Mouse (Mus musculus) spleen, adult 12 weeks (tissue): ENCODE results near the gene Cln5.

Experiments
- DNase-seq: peaks from one replicate; pipeline ENCODE4 v3.0.0; 2022; ENCODE audit warnings: low spot score

Gene Cln5

DNA sequence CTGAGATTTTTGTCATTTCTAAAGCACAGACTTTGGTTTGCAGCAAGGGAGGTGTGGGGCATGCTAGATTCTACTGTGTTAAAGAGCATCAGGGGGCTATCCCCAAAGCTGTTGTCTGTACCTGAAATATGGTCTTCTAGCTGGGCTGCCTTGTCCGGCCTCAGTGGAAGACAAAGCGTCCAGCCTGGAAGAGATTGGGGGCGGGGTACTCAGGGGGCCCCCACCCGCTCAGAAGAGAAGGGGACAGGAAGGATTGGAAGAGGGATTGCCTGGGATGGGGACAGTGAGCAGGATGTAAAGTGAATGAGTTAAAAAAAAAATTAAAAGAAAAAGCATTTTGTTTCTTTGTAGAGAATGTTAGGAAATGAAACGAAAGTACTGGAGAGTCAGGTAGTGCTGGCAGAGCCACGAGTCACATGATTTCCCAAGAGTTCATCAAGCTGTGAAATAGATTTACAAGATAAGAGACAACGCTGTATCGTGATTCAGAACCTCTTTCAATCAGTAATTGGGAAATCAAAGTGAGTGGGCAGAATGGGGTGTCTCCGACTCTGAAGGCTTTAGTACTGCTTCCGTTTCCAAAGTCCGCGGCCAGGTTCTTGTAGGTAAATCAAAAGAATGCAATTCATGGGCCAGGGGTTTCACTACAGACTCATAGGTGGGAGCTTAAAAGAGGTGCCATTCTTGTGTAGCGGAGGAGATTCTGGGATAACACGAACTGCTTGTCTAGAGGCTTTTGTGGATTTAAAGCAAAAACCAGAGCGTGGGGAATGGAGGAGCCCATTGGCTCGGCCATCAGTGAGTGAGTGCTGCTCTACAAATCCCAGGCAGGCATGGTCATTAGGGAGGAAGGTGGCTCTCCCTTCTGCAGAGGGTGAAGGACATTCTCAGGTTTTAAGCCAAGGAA is 8.2 kb downstream of the Cln5 start:
- no peak for DNase-seq

DNA sequence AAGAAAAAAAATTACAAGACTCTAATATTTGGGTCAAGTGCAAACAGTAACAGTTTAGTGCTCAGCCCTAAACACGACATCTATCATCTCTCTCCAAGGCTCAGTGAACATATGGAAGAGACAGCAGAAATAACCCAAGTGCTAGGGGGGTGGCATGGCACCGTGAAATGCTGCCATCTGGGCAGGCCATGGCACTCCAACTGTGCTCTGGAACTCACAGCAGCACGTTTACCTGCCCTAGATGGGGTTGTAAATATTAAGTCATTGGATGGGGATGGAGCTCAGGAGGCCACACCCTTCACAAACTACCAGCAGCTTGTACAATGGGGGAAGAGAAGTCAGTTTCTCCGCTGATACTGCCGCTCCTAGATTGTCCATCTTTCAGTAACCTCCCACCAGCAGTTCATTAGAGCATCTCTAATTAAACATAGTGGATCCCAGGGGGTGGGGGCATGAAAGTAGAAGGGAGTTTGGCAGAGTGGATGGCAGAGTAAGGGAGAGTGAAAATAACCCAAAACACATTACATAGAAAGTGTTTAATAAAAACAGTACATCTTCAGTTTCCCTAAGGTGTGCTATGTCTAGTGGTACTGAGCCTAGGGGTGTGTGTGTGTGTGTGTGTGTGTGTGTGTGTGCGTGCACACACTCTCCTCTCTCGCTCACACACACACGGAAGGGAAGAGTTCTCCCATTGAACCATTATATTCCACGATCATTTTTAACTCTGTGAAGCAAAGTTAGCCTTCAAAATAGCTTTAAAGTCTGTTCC is 9.4 kb downstream of the Cln5 start:
- no peak for DNase-seq

DNA sequence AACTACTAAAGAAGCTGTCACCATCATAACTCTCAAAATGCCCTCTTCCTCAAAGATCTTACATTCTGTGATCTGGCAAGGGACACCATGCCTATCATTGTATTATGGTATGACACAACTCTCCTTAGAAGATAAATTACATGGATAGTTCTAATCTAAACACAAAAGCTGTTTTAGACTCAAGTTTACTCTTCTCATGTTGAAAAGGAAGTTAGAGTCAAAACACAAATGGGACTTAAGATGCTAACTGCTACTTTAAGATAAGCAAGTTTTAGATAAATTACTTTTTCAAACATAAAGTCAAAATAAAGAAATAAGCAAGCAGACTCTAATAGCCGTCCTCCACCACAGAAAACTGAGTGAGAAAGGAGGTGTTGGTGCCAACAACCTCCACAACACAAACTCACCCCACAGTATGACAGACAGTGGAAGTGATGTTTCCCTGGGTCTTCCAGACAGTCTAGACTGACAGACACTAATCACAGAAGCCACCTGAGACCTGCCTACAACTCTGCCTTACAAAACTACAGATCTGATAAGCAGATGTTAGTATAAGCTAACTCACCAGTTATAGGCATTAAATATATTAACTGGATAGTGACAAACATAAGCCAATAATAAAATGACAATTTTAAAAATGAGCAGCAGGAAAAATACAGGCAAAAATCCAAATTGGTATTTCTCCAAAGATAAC is 16.0 kb downstream of the Cln5 start:
- no peak for DNase-seq

DNA sequence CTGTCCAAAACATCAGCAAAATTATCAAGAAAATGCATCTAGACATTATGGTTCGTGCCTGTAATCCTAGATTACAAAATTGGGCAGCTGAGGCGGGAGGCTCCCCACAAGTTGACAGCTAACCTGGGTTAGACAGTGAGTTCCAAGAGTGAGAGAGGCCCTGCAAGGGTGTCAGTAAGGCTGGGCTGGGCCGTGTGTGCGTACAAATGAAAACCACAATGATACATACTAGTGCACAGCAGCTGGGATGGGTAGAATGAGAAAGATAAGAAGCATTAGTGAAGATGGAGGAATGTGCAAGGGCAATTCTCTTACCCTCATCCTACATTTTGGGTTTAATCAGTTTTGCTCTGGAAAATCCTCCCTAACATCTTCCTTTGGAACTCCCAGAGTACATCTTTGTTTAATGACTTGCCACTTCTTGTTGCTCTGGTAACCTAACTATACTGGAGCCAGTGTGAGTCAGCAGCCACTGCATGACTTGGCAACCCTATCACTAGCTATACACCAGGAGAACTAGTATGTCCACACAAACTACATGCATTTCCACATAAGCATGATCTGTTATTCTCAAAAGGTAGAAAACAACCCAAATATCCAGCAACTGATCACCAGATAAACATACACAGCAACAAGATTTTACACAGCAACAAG is 16.8 kb downstream of the Cln5 start:
- DNase-seq, result peak; percentile 58

DNA sequence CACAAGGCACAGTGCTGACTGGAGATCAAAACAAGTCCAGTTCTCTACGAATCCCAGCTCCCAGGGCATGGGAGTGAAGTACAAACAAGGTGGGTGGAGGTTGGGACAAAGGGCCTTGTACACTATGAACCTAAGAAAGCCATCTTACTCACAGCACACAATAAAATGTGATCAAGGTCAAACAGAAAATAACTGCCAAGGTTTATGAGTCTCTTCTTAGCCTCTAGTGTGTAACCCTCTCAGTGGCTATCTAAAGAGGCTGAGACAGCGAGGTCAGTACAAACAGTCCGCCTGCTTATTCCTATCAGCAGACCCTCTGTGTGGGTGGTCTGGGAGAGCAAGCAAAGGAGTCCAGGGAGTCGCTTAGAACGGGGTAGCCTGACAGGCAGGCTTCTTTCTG is 17.8 kb downstream of the Cln5 start:
- DNase-seq, result no peak

DNA sequence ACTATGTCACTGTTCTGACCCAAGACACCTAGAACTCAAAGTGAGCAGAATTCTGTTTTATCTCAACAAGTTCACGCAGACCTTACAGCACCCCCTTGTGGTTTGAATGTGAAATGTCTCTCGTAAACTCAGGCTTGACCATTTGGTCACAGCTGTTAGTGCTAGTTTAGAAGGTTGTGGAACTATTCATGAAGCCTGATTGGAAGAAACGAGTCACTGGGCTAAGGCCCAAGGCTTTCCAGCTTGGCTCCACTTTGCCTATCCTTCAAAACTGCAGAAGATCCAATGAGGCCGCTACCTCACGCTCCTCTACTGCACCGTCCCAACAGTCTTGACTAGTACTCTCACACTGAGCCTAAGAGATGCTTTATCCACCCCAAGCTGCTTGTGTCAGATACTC is 18.6 kb downstream of the Cln5 start:
- DNase-seq, result peak; percentile 27

DNA sequence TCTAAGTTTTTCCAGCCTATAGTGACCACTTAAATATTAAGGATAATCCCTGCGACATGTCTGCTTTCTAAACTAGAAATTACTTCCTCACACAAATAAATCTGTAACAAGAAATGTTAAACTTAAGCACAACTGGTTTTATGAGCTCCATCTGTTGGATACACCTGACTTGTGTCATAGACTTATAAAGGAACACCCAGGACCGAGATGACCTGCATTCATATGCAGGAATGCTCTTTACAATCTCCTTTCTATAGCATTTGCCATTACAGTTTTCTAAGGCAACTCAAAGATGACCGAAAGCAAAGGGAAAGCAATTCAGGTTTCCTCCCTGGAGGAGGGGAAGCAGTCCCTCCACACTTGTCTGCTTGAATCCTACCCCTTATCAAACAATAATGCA is 23.2 kb downstream of the Cln5 start:
- no peak for DNase-seq

DNA sequence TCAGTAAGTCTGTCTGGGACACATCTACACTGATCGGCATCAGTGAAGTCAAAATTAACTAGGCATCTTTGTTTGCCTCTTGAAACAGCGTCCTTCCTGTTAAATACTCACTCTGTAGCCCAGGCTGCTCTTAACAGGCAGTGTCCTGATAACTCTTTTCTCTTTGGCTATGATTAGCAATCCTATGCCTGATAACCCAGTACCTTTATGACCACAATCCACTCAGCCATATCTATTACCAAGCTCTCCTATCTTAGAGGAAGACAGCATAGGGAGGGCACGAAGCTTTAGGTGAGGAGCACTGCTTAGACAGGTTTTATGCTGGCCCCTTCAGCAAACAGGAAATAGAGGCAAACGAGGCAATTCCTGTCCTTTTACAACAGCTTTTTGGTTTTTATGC is 23.7 kb downstream of the Cln5 start:
- DNase-seq, result no peak

DNA sequence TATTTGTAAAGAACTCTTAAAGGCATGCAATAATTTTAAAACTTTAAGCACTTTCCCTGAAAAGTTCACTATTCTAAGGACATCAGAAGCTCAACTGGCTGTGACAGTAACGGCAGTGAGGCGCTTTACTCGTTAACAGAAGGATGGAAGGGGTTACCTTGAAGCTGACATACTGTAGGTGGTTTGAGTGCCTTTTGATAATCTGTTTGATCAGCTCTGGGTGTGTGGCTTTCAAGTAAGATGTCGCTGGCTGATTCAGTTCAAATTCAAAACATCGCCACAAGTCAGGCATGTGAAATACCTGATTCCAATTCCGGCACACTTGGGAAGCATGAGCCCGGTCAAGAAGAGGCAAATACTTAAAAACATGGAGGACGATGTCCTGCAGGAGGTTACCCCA is 25.0 kb downstream of the Cln5 start:
- no peak for DNase-seq

DNA sequence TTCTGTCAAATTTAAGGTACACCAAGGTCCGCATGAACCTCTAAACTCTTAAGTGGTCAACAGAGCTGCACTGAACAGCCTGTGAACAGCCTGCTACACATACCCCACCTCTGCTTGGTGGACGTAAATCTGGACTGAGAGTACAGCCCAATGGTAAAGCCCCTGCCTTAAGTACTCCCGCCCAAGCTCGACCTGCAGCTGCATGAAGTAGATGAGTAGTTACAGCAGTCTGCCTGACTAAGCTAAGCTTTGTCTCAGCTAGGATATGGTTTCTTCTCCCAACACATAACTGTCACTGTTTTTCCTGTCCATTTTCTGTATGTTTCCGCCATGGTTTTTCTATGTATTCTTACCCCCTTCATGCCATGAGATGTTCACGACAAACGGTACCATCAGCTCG is 25.8 kb downstream of the Cln5 start:
- DNase-seq, result no peak

DNA sequence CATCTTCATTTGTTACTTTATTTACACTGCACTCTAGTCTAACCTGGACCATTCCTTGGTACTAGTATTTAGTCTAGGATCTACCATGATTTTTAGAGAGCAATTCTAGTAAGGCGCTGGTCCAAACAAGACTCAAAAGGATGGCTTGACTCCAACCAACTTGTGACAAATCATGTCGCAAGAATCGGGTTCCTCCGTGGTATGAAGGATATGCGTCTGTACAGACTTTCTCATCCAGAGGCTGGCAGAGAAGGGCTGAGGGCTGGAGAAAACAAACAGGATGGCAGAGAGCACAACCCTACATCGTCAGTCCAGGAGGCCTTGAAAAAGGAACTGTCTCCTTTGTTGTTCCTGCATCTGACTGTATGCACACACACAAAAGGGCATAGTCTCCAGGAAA is 26.6 kb downstream of the Cln5 start:
- no peak for DNase-seq

DNA sequence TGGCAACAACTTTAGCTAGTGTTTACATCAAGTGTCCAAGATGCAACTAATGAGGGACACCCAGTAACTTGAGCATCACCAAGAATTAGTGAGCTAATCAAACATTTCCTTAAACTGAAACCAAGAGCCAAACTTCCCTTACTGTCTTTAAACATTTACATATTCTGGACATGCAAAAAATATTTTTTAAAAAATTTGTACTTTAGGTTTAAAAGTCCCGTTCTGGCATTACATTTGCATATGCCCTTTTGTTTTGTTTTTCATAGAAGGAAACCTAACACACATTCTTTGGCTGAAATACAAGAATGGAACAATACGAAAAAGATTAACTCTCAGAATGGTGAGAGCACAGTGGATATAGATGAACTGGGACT is 28.2 kb downstream of the Cln5 start:
- DNase-seq, result no peak

DNA sequence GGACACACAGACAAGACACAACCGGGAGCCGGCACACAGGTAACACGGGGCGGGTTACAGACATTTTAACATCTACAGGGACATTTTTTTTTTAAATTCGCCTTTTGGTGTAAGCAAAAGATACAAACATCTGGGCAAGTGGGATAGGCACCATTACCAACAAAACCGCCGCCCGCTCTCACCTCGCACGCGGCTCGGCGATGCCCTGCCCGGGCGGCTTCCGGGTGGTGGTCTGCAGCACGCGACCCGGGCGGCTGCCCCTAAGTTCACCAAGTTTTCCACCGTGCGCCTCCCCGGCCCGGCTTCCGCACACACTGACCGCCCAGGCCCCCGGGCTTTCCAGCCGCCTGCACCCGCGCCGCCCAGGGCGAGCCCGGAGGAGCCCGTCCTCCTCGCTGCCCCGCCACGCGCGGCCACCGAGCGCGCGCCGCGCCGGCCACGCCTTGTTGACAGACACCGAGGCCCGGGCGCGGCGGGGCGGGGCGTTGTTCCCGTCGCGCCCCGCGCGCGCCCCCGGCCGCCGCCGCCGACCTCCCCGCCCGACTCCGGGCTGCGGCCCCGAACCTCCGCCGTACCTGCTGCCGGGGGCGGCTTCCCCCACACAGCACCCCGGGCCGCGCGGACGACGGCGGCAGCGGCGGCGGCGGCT is 28.7 kb downstream of the Cln5 start:
- DNase-seq, result peak; percentile 82

DNA sequence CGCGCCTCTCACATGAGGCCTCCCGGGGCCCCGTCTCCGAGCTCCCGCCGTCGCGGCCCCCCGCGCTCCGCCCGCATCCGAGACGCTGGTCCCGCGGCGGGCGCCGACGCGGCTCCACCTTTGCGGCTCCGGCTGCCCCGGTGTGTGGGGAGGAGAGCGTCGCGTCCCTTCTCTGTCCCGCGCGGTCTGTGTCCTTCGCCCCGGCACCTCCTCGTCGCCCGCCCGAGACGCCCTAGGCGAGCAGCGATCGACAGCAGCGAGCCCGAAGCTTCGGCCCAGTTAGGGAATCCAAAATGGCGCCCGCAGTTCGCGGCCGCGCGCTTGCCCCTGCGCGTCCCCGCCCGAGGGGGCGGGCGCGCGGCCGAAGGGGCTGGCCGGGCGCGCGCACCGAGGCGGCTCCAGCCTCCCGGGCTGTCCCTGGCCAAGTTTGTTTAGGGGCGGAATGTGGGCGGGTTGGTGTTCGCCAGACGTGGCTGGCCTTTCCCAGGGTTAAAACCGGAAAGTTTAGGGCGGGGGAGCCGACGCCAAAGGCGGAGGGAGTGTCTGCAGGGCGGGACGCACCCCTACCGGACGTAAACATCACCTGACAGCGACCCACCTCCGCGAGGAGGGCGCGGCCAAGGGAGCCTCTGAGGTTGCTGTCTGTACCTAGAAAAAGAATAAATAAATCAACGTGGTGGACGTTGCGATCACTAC is 29.4 kb downstream of the Cln5 start, which contains the start of gene Fbxl3:
TSS of gene Fbxl3 (minus strand) at position 329 of the 696 bp plus-strand sequence.
- peak; percentile 87 for DNase-seq

DNA sequence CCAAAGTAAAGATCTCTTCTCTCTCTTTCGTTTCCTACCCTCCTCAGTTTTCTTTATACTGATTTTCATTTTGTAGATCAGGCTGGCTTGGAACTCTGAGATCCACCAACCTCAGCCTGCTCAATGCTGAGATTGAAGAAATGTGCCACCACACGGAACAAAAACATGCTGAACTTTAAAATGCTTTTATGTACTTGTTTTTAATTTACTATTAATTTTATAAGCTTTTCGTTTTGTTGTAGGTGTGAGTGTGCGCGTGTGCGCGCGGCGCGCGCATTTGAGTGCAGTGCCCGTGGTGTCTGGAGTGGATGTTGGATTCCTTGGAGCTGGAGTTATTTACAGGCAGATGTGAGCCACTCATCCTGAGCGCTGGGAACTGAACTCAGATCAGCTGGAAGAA is 30.3 kb downstream of the Cln5 start:
- DNase-seq, result no peak

DNA sequence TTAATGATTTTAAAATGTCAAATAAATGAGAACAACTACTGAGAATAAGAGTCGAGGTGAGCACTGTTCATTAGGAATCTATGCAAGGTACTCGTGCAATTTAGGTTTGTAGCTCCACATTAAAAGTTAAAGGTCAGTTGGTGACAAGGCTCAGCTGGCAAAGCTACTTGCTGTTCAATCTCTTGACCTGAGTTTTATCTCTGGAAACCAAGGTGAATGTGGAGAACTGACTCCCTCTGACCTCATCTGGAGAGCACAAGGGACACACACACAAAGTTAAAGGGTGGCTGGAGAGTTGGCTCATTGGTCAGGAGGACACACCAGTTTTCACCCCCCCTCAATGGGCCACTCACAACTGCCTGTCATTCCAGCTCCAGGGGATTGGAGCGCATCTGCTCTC is 31.2 kb downstream of the Cln5 start:
- DNase-seq, result no peak

DNA sequence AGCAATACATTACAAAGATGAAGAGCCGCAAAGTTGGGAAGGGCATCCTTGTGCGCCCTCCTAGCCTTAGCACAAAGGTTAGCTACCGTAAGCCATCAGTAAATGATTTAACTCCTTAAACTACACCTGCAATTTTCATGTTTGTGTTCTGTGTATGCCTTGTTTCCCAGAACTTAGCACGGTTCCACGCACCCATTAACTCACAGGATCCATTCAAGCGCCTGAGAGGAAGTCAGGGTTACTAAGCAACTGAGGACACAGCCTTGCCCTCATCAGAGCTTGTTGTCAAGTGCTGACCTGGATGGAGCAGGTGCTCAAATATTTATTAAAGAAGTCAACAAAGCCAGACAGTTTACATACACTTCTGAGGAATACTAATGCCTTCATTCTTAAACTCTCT is 32.2 kb downstream of the Cln5 start:
- no peak for DNase-seq

DNA sequence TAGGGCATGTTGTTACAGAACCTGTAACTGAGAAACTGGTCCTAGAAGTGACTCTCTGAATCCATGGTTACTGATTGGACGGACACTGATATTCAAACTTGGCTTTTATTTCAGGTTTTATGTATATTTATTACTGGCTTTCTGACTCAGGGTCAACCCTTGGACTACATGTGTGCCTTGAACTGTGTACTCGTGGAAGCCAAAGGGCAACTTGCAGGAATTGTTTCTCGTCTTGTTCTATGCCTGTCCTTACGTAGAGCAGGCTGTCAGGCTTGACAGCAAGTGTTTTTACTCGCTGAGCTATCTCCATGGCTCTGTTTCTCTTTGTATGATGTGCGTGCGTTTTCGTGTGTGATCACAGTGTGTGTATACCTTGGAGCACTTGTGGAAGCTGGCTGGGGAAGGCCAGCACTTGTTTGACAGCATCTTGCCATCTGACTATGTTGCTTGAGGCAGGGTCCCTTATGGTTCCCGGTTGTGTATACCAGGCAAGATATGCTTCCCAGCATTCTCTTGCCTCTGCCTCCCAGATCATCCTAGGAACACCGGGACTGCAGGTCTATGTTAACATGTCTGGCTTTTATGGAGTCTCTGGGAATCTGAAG is 32.8 kb downstream of the Cln5 start:
- DNase-seq, result no peak

DNA sequence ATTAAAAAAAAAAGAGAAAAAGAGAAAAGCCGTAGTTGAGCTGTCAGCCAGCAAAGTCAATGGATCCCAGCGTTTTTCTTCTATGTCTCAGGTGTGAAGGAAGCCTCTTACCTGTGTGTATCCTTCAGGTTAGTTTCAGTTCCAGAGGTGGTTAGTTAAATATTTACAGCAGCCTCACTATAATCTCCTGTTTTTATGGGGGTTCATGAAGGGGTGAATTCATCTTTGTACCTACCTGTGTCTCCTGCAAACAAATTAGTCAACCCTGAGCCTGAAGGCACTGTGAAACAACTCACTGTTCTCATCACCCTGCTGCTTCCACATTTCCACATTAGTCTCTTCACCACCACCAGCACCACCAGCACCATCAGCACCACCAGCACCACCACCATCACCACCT is 36.3 kb downstream of the Cln5 start:
- DNase-seq, result no peak

DNA sequence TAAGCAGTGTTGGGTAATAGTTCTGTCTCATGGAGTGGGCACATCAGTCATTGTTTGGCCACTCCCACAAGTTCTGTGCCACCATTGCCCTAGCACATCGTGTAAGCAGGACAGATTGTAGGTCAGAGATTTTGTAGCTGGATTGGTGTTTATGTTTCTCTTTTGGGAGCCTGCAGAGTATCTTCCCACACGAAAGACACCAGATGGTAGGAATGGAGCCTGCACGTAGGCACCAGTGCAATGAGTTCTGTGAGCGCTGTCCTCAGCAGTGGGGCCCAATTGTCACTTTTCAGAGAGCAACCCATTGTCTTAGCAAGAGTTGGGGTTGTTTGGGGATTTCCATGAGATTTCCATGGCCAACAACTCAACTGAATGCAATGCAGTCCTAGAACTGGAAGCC is 40.0 kb downstream of the Cln5 start:
- DNase-seq, result no peak
